Mouse (Mus musculus): ENCODE measurements around the gene Hacl1. TPM values are rescaled to one million over a fixed set of nuclear protein-coding genes. Genes with fewer than 3 reads are reported as not detected.

Gene Hacl1
- polyA plus RNA-seq, 1 experiment from 2014 or later = 13.5 TPM

DNA sequence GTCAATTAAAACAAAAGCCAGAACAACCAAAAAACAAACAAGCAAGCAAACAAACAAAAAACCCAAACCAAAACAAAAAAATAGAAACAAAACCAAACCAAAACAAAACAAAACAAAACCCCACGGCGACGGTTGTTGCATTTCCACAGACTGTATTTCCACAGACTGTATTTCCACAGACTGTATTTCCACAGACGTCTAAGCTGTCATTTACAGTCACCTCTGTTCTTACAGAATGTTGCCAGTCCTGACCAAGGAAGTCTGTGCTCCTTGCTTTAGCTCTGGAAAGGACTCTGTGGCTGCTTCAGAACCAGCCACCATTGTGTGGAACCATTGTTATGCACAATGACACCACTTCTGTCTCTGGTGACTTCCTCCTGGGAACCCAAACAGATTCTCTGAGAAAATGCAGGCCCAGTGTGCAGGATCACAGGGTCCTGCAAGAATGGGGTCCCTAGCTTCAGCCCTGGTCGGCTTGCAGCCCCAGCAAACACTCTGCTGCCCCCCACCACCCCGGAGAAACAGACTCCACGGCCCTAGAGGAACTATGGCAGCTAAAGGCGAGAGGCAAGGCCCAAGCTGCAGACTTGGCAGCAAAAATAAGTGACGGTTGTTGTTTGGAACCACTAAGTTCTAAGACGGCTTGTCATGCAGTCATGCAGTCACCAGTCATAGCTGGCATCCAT is 30.7 kb upstream of the Hacl1 start:
- H3K4me1 ChIP-seq (ENCODE audit: control insufficient read depth, insufficient read depth, low read length) = peaks cover 7% of the 10 kb centered on the region
- H3K36me3 ChIP-seq (ENCODE audit: control insufficient read depth, insufficient read depth, low read length) = no peaks in the 10 kb centered on the region
- H3K4me3 ChIP-seq (ENCODE audit: low read depth, low read length) = no peak overlapping the region
- no peak overlapping the region for H3K9ac ChIP-seq (replicated peaks; ENCODE audit: low read depth, low read length)
- ATAC-seq (ENCODE audit: low read depth) = no peak
- H3K27ac ChIP-seq (ENCODE audit: low read depth, low read length) = no peak overlapping the region
- H3K9me3 ChIP-seq (ENCODE audit: control insufficient read depth, low read length) = no peaks in the 10 kb centered on the region
- H3K27me3 ChIP-seq (ENCODE audit: control insufficient read depth, insufficient read depth, low read length) = no peaks in the 10 kb centered on the region
- WGBS = 54% methylated on average over 10 of the region's 10 CpGs
- no peak overlapping the region for H3K4me2 ChIP-seq (ENCODE audit: low read depth, low read length)

DNA sequence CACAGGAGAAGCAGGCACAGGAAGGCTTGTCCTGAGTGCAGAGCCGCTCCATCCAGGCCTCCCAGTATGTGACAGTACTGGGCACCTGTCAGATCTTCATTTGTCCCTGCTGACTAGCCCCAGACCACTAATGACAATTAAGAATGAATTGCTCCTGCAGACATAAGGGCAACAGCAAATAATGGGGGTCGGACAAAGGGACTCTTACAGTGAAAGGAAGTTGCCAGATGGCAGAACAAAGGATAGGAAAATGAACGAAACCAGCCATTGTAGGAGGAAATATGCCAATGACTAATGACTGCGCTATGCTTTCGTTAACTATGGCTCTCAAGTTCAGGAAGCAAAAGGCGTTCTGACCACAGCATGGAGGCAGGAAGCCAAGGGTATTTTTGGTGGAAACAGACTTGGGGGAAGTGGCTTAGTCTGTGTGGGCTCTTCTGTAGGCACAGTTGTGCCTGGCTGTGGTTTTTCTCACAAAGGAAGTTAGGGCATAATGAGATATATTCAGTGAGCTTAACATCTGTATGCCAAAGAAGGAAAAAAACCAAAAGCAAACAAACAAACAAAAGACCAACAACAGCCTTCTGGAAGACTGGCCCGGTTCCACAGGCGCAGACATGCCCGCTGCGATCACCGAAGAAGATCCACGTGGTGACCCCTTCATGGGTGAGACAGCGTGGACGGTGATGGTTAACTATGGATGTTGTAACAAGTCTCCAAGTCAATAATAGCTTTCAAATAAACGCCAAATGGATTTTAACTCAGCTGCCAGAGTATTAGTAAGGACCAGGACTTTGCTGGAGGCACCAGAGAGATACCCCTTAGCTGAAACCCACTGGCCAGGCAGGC is 28.8 kb upstream of the Hacl1 start:
- no peak overlapping the region for H3K4me3 ChIP-seq (ENCODE audit: low read depth, low read length)
- H3K4me1 ChIP-seq (ENCODE audit: control insufficient read depth, insufficient read depth, low read length) = peaks cover 7% of the 10 kb centered on the region
- no peak overlapping the region for H3K4me2 ChIP-seq (ENCODE audit: low read depth, low read length)
- ATAC-seq (ENCODE audit: low read depth) = no peak
- peak overlapping the region; percentile 55 for H3K27ac ChIP-seq (ENCODE audit: low read depth, low read length)
- WGBS = 54% methylated on average over 15 of the region's 15 CpGs
- 0 out of 2 replicates have a peak overlapping the region, but pooled peaks have one; percentile 25 for H3K9ac ChIP-seq (replicated peaks; ENCODE audit: low read depth, low read length)
- H3K9me3 ChIP-seq (ENCODE audit: control insufficient read depth, low read length) = no peaks in the 10 kb centered on the region
- no peaks in the 10 kb centered on the region for H3K27me3 ChIP-seq (ENCODE audit: control insufficient read depth, insufficient read depth, low read length)
- H3K36me3 ChIP-seq (ENCODE audit: control insufficient read depth, insufficient read depth, low read length) = no peaks in the 10 kb centered on the region

DNA sequence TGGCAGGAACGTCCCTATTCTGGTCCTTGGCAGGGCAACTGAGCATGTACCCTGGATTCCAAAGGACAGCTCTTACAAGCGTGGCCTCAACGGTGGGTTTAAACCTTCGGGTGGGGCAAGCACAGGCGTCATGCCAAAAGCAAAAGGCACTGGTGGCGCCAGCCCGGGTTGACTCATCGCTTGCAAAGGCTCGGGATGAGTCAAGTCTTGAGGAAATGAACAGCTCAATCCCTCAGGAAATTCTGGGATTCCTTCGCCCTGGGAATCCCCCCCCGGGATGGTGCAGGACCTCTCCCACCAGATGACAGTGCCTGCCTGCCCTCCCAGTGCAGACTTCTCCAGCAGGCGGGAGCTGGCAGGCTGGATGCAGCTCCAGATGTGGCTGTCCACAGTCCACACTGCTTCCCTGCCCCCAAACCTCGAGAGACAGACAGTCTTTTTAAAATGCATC is 28.1 kb upstream of the Hacl1 start:
- no peak for ATAC-seq (ENCODE audit: low read depth)
- Histone ChIP-seq H3K9me3 (ENCODE audit: control insufficient read depth, low read length) (no peaks in the 10 kb centered on the region), H3K36me3 (ENCODE audit: control insufficient read depth, insufficient read depth, low read length) (no peaks in the 10 kb centered on the region), H3K27me3 (ENCODE audit: control insufficient read depth, insufficient read depth, low read length) (no peaks in the 10 kb centered on the region), H3K27ac (ENCODE audit: low read depth, low read length) (peak overlapping the region; percentile 55), H3K4me3 (ENCODE audit: low read depth, low read length) (no peak overlapping the region), H3K4me1 (ENCODE audit: control insufficient read depth, insufficient read depth, low read length) (peaks cover 10% of the 10 kb centered on the region), H3K4me2 (ENCODE audit: low read depth, low read length) (no peak overlapping the region), H3K9ac (replicated peaks; ENCODE audit: low read depth, low read length) (0 out of 2 replicates have a peak overlapping the region, but pooled peaks have one; percentile 25)
- whole genome bisulfite sequencing = 49% methylated on average over 13 of the region's 13 CpGs

DNA sequence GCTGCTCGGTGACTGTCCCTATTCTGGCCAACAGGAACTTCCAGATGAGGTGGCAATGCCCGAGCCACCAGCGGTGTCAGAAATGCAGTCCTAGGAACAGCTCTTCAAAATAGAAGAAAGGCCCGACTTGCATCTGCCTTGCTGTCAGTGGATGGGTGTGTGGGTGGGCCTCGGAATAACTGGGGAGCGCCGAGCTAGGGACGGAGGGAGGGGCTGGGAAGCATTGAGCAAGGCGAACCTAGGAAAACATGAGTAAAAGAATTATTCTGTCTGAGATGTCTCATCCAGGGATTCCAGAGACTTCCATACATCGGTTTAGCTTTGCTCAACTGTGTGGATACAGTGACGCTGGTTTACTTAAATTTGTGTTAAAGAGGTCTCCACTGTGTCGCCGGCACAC is 27.2 kb upstream of the Hacl1 start:
- Histone ChIP-seq H3K27ac (ENCODE audit: low read depth, low read length) (no peak overlapping the region), H3K4me1 (ENCODE audit: control insufficient read depth, insufficient read depth, low read length) (peaks cover 18% of the 10 kb centered on the region)

DNA sequence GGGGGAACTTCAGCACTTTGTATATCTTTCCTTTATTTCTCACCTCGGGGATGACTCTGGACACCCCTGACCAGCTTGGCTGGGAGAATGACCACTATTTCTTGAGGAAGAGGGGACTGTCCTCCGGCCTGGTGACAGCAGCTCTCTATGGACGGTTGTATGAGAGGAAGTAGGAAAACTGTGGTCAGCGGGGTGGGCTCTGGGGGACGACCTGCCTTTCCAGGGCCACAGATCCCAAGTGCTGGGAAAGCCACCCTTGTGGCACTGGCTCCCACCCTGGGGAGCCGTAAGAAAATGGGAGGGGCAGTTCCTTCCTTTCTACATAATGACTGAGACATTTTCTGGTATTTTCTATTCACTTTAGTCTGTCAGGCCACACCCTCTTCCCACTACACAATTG is 26.7 kb upstream of the Hacl1 start:
- Histone ChIP-seq H3K4me1 (ENCODE audit: control insufficient read depth, insufficient read depth, low read length) (peaks cover 23% of the 10 kb centered on the region), H3K27me3 (ENCODE audit: control insufficient read depth, insufficient read depth, low read length) (no peaks in the 10 kb centered on the region), H3K9ac (replicated peaks; ENCODE audit: low read depth, low read length) (no peak overlapping the region), H3K27ac (ENCODE audit: low read depth, low read length) (no peak overlapping the region), H3K4me2 (ENCODE audit: low read depth, low read length) (no peak overlapping the region), H3K9me3 (ENCODE audit: control insufficient read depth, low read length) (no peaks in the 10 kb centered on the region), H3K36me3 (ENCODE audit: control insufficient read depth, insufficient read depth, low read length) (no peaks in the 10 kb centered on the region), H3K4me3 (ENCODE audit: low read depth, low read length) (no peak overlapping the region)
- WGBS = 84% methylated on average over 6 of the region's 6 CpGs
- no peak for ATAC-seq (ENCODE audit: low read depth)

More for the DNA sequence above, 27.2 kb upstream of the Hacl1 start:
- H3K9ac ChIP-seq (replicated peaks; ENCODE audit: low read depth, low read length) = no peak overlapping the region
- WGBS = 83% methylated on average over 13 of the region's 13 CpGs
- no peaks in the 10 kb centered on the region for H3K9me3 ChIP-seq (ENCODE audit: control insufficient read depth, low read length)
- ATAC-seq (ENCODE audit: low read depth) = no peak
- H3K36me3 ChIP-seq (ENCODE audit: control insufficient read depth, insufficient read depth, low read length) = no peaks in the 10 kb centered on the region
- no peak overlapping the region for H3K4me2 ChIP-seq (ENCODE audit: low read depth, low read length)
- H3K4me3 ChIP-seq (ENCODE audit: low read depth, low read length) = no peak overlapping the region
- H3K27me3 ChIP-seq (ENCODE audit: control insufficient read depth, insufficient read depth, low read length) = no peaks in the 10 kb centered on the region

DNA sequence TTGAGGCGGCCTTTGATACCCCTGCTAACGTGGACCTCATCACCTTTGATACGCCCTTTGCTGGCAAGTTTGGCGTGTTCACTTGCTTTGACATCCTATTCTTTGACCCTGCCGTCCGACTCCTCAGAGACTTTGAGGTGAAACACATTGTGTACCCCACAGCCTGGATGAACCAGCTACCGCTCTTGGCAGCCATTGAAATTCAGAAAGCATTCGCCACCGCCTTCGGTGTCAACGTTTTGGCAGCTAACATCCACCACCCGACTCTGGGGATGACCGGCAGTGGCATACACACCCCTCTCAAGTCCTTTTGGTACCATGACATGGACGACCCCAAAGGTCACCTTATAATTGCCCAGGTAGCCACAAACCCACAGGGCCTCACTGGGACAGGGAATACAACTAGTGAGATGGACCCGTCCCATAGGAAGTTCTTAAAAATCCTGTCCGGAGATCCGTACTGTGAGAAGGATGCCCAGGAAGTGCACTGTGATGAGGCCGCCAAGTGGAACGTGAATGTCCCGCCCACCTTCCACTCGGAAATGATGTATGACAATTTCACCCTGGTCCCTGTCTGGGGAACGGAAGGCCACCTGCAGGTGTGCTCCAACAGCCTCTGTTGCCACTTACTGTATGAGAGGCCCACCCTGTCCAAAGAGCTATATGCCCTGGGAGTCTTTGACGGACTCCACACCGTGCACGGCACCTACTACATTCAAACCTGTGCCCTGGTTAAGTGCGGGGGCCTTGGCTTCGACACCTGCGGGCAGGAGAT is 26.0 kb upstream of the Hacl1 start:
- Histone ChIP-seq H3K4me2 (ENCODE audit: low read depth, low read length) (no peak overlapping the region), H3K36me3 (ENCODE audit: control insufficient read depth, insufficient read depth, low read length) (no peaks in the 10 kb centered on the region), H3K4me3 (ENCODE audit: low read depth, low read length) (no peak overlapping the region), H3K4me1 (ENCODE audit: control insufficient read depth, insufficient read depth, low read length) (peaks cover 29% of the 10 kb centered on the region), H3K27me3 (ENCODE audit: control insufficient read depth, insufficient read depth, low read length) (no peaks in the 10 kb centered on the region), H3K27ac (ENCODE audit: low read depth, low read length) (no peak overlapping the region), H3K9ac (replicated peaks; ENCODE audit: low read depth, low read length) (no peak overlapping the region), H3K9me3 (ENCODE audit: control insufficient read depth, low read length) (no peaks in the 10 kb centered on the region)
- WGBS = 97% methylated on average over 28 of the region's 28 CpGs
- ATAC-seq (ENCODE audit: low read depth) = no peak

DNA sequence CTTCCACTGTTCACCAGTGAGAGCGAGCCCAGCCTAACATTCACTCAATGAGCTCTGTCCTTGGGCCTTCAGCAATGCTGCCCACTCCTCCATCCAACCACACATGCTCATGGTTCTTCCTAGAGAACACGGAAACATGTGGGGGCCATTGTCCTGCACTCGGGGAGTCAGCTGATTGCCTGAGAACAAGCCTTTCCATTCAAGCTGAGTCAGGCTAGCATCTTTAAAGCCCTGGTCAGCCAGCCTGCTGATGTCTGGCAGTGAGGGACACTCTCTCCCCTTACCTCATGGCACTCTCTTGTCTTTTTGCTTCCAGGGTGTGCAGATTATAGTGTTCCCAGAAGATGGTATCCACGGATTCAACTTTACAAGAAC is 24.5 kb upstream of the Hacl1 start:
- no peaks in the 10 kb centered on the region for H3K36me3 ChIP-seq (ENCODE audit: control insufficient read depth, insufficient read depth, low read length)
- no peak for ATAC-seq (ENCODE audit: low read depth)
- H3K27me3 ChIP-seq (ENCODE audit: control insufficient read depth, insufficient read depth, low read length) = no peaks in the 10 kb centered on the region
- H3K27ac ChIP-seq (ENCODE audit: low read depth, low read length) = peak overlapping the region; percentile 60; the same call in 1 of the 2 replicates
- no peak overlapping the region for H3K4me2 ChIP-seq (ENCODE audit: low read depth, low read length)
- no peaks in the 10 kb centered on the region for H3K9me3 ChIP-seq (ENCODE audit: control insufficient read depth, low read length)
- H3K4me1 ChIP-seq (ENCODE audit: control insufficient read depth, insufficient read depth, low read length) = peaks cover 33% of the 10 kb centered on the region
- 66% methylated on average over 4 of the region's 4 CpGs for WGBS
- H3K9ac ChIP-seq (replicated peaks; ENCODE audit: low read depth, low read length) = no peak overlapping the region
- H3K4me3 ChIP-seq (ENCODE audit: low read depth, low read length) = no peak overlapping the region

DNA sequence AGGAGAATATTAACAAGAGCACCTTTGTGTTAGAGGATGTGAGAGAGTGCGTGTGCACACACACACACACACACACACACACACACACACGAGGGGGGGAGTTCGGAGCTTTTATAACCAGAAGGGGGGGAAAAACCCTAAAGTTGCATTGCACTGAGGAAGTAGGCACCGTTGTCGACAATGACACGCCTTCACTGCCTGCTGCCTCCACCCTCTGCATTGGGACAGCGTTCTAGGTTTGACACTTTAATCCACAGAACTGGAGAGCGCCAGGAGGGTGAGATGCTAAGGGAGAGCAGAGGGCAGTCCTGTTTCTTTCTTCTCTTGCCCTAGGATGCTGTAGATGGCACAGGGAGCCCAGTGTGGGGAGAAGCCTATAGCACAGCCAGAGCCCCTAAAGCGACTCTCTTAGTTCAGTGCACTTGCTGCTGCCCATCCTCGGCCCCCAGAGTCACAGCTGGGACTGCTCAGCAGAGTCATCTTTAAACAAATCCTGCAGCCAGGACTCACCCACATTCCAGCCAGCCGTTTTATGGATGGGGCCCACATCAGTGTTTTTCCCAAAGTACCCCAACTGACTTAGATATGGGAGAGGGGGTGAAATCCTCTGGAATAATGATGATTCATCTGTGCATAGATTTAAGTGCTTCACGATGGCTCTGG is 23.9 kb upstream of the Hacl1 start:
- Histone ChIP-seq H3K9ac (replicated peaks; ENCODE audit: low read depth, low read length) (no peak overlapping the region), H3K27ac (ENCODE audit: low read depth, low read length) (peak overlapping the region; percentile 60), H3K4me2 (ENCODE audit: low read depth, low read length) (no peak overlapping the region), H3K36me3 (ENCODE audit: control insufficient read depth, insufficient read depth, low read length) (no peaks in the 10 kb centered on the region), H3K4me1 (ENCODE audit: control insufficient read depth, insufficient read depth, low read length) (peaks cover 38% of the 10 kb centered on the region), H3K27me3 (ENCODE audit: control insufficient read depth, insufficient read depth, low read length) (no peaks in the 10 kb centered on the region), H3K4me3 (ENCODE audit: low read depth, low read length) (no peak overlapping the region), H3K9me3 (ENCODE audit: control insufficient read depth, low read length) (no peaks in the 10 kb centered on the region)
- ATAC-seq (ENCODE audit: low read depth) = no peak
- WGBS = 52% methylated on average over 12 of the region's 12 CpGs
